Mouse (Mus musculus) liver, adult 2 months (tissue): Measurements from ENCODE around the gene Nostrin.

Experiments
- CTCF ChIP-seq: fragments of 200-500 bp; IDR thresholded peaks from 2 replicates; pipeline ENCODE4 v1.5.1; 2011; ENCODE audit warnings: low read depth, low read length, control low read depth
- POLR2A ChIP-seq: fragments of 200-500 bp; IDR thresholded peaks from 2 replicates; pipeline ENCODE4 v1.6.1; 2011; ENCODE audit warnings: low read length, control low read depth; ENCODE audit not compliant: insufficient read depth; ENCODE audit errors: extremely low read depth

DNA sequence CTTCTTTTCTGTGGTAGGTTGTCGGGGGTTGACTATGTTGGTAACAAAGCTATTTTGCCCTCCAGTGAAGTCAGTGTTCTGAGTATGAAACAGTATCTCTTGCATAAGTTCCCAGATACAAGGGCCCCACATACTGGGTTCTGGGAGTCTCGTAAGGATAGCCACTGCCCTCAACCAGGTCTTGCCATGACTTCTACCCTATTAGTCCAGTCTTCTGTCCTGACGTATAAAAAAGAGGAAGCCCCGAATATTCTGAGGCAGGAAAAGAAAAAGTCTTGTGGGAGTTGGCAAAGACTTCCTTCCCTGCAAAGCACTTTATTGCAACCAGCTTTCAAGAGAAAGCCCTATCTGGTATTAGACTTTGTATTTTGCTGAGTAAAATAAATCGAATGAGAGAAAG is 26.4 kb upstream of the Nostrin start:
- no peak for TF ChIP-seq CTCF
- no peak for TF ChIP-seq POLR2A
